Mouse (Mus musculus): Measurements from ENCODE around the gene Slc30a2.
A peak's percentile ranks its signal among the peaks of the same experiment; 100 is the strongest.
"Not testable (repeated sequence)": the region's sequence is repeated elsewhere in the genome, so short reads cannot be mapped to it uniquely, and the experiment has no call there.

The Slc30a2 gene

DNA sequence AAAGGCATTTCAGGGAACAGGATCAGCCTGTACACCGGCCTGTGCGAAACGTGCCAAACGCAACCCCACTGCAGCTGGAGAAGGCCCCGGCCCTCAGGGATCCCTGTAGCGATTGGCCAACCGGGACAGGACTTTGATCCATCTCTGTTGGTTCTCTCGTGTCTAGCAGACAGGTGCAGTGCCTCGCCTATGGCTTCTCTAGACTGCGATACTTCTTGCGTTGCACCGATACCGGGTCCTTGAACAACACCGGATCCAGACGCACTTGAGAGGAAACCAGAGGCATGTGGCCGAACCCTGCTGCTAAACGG, 14.4 kb downstream of the Slc30a2 start:
- no peak for DNase-seq (ENCODE audit: low read depth, low spot score)

DNA sequence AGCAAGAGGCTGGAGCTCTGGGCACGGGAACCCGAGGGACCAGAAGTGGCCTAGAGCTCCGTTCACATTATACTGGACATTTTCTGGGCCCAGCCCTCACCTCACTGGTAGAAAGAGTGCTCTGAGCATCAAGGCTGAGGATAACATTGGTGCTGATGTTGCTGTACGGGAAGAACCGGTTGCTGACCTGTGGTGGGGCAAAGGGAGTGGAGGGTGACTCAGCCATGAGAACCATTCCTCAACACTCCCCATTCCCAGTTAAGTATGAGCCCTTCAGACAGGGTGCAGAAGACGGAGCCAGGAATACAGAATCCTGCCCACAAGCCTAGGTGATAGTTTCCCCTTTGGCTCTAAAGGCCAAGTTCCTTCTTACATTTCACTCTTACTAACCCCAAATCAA, 16.7 kb downstream of the Slc30a2 start:
- DNase-seq (ENCODE audit: low read depth, low spot score) = no peak

DNA sequence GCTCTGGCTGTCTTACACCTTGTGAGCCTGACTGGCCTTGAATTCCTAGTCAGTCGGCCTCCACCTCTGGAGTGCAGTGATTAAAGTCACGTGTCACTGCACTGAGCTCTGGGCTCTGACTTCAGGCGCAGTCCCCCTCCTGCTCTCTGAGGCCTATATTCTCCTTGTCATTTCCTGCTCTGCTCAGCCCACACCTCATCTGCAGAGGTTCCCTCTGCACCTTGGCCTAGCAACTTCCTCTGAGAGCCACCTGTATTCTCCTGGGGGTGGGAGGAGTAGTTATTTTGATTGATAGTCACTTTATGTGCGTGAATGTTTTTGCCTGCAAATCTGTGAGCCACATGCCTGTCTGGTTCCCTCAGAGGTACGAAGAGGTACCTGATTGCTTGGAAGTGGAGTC, 18.2 kb downstream of the Slc30a2 start:
- DNase-seq (ENCODE audit: low read depth, low spot score) = no peak

DNA sequence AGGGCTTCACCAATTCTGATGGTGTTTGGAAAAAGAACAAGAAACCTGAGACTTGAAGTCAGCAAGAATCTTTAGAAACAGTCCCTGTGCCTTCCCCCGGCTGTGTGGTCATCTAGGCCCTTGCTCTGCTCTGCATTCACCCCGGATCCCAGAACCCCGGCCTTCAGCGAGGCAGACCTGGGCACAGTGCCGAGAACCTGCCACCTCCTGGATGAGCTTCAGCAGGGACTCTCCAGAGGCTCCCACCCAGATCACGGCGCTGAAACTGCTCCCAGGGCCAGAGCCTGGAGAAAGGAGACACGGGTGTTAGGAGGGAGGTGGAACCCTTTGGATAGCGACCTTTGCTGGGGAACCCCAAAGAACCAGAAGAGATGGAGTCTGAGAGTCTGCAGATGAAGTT, 19.1 kb downstream of the Slc30a2 start:
- no peak for DNase-seq (ENCODE audit: low read depth, low spot score)

DNA sequence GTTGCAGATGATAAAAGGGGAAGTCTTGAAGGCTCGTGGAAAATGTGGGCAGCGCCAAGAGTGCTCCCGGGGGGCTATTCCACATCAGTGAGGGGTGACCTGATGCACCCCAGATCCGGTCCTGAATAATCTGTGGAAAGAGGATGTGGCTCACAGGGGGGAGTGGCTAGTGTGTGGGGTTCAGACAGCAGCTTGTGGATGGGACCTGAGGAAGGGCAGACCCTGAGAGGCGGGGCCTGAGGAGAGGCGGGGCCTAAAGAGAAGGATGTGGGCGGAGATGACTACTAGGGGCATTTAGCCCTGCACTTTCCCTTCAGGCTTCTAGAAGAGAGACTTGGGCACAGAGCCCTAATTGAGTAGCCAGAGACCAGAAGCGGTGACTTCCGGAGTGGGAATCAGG, 19.6 kb downstream of the Slc30a2 start:
- peak; percentile 53 for DNase-seq (ENCODE audit: low read depth, low spot score)

DNA sequence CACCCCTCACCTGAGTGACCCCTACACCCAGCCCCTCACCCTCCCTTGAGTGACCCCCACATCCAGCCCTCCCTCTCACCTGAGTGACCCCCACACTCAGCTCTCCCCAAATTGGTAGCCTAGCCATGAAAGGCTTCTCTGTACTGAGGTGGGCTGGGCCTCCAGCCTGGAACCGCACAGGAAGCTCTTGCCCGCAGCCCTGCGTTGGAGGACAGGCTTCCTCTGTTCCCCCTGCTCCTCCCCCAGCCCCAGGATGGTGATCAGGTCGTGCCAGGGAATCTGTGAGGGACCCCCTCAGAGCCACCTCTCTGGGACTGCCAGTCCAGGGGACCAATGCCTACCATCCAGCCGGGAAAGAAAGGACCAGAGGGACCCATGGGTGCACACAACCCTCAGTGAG, 22.3 kb downstream of the Slc30a2 start:
- no peak for DNase-seq (ENCODE audit: low read depth, low spot score)

DNA sequence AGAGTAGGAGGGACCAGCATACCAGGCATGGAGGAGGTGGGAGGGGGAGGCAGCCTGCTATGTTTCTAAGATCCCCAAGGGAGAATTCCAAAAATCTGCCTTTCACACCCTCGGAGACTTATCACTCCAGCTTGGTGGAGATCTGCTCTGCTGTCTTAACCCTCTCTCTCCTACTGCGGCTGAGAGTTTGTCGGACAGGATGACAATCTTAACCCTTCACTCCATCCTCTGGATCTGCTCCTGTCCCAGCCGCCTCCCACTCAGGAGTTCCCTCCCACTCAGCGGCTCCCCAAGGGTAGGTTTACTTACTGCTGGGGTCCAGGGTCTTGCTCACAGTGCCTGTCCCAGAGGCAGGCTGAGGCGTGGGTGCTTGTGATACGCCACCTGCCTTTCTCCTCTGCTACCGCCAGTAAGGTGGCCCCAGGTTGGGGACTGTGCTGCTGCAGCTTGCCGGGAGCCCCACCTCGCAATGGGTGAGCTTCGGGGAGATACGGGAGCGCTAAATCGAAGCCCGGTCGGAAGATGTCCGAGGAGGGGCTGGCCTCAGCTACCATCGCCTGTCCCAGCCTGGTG, 27.8 kb downstream of the Slc30a2 start:
- no peak for DNase-seq (ENCODE audit: low read depth, low spot score)

DNA sequence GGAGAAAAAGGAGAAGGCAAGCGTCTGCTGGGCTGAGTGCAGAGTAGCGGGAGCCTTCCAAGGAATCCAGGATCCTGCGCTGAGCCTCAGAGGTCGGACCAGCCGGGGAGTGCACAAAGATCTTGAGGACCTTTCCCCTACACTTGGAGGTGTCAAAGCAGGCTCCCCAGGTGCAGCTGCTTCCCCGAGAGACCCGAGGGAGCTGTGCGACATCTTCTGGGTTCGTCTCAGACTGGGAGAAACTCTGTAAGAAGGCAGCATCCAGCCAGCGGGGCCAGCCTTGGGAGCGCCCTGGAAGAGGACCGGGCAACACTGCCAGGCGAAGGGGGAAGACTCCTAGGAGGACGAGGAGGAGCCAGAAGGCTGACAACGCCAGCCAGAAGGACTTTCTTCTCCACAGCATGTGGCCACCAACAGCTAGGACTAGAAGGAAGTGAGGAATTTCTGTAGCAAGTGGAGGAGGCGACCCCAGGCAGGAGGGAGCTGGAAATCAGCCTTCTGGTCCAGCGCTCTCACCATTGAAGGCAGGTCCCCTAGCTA, 28.4 kb downstream of the Slc30a2 start:
- no peak for DNase-seq (ENCODE audit: low read depth, low spot score)

DNA sequence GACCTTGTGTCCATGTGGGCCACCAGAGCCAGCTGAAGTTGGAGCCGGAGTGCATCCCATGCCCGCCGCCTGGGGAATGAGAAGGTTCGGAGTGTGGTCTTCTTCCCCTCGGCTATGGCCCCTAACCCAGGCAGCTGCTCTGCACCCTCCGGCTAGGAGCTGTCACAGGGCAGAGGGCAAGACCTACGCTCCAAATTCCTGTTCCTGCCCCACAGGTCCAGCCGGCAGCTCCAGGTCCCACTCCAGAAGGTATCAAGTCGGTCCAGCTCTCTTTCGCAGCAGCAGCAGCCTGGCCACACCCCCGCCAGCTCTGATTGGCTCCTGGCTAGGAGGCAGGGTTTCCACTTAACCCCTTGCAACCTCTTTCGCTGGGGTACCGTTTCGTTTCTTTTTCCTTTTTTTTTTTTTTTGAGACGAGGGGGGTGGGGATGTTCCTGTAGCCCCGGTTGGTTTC, 29.3 kb downstream of the Slc30a2 start:
- peak; percentile 81 for DNase-seq (ENCODE audit: low read depth, low spot score)

DNA sequence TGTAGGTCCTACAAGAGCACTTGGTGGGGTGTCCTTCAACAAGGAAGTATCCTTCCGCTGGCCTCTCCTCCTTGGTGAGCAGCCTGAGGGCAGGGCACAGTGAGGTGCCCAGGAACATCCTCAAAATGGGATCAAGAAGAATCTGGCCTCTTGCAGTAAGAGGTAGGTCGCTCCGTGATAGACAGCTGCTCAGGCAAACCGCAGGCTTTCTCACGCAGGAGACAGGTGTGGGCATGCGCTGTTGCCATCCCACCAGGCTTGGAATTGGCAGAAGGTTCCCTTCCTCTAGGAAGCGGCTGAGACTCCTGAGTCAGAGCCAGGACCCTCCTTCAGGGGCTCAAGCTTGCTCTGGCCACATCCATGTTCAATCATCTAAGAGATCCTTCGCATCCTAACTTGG, 30.3 kb downstream of the Slc30a2 start:
- DNase-seq (ENCODE audit: low read depth, low spot score) = no peak

DNA sequence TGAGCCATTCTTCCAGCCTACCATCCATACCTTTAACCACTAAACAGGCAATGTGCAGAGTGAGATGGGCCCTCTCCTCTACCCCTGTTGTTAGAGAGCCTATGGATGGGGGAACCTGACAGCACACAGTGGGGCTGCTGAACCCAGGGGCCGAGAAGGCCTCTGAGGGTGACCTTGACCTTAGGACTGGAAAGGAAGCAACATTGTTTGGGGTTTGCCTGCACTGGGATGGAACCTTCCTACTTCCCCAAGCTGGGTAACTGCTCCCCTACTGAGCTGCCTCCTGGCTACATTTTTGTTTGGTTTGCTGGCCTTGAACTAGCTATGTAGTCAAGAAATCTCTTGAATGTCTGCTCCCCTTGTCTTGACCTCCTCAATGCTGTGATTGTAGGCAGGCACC, 31.3 kb downstream of the Slc30a2 start:
- no peak for DNase-seq (ENCODE audit: low read depth, low spot score)

DNA sequence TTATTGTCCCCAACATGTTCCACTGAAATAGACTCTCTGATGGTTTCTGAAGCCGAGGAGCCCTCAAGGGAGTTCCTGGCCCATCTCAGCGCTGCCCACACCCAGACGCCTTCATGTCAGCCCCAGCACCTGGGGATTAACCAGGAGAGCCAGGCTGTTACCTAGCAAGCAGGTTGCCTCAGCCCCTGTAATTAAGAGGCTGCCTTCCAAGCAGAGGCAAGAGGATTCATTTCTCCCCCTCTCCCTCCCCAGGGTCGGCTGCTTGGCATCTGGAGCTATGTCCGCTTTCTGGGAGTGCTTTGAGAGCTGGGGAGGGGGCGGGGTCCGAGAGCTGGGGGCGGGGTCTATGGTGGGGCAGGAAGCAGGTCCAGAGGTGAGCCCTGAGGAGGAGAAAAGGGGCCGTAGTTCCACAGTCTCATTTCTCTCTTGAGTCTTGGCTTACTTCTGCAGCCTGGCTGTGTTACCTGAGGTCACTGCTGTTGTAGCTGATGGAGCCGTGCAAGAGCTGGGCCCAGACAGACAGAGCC, 35.2 kb downstream of the Slc30a2 start:
- peak; percentile 62 for DNase-seq (ENCODE audit: low read depth, low spot score)

DNA sequence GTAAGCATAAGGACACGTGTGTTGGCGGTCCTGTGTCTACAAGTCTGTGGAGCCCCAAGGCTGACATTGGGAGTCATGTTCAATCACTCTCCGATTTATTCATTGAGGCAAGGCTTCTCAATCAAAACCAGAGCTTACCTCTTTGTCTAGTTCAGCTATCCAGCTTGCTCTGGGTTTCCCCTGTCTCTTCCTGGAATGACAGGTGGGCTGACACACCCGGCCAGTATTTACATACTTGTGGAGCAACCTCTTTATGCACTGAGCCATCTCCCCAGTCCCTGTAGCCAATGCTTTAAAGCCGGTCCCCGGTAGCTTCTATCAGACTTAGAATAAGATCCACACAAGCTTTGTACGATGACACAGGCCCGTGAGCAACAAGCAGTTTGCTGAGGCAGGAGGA, 36.5 kb downstream of the Slc30a2 start:
- peak; percentile 44 for DNase-seq (ENCODE audit: low read depth, low spot score)

DNA sequence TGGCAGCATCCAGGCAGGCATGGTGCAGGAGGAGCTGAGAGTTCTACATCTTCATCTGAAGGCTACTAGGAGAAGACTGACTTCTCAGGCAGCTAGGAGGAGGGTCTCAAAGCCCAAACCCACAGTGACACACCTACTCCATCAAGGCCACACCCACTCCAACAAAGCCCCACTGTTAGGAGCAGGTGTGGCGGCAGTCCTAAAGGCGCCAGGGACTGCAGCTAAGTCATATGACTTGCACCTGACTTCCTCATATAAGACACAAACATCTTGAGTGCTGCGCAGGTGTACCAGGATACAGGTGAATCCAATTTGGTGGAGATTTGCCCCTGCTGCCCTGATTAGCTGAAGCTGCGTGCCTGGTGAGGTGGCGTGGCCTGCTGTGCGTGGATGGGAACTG, 40.8 kb downstream of the Slc30a2 start, which contains the start of gene Extl1:
Gene Extl1, minus strand, starts transcription at position 101 of the 400 bp plus-strand sequence.
- DNase-seq (ENCODE audit: low read depth, low spot score) = not testable (repeated sequence)

DNA sequence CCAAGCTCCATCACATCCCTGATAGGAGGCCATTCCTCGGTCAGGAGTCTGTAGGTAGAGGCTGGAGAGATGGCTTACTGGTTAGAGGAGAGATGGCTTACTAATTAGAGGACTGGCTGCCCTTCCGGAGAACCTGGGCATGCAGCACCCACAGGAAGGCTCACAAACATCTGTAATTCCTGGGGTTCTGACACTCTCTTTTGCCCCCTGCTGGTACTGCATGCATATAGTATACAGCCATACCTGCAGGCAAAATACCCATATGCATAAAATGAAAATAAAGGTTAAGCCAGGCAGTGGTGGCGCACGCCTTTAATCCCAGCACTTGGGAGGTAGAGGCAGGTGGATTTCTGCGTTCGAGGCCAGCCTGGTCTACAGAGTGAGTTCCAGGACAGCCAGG, 44.3 kb downstream of the Slc30a2 start:
- no peak for DNase-seq (ENCODE audit: low read depth, low spot score)

DNA sequence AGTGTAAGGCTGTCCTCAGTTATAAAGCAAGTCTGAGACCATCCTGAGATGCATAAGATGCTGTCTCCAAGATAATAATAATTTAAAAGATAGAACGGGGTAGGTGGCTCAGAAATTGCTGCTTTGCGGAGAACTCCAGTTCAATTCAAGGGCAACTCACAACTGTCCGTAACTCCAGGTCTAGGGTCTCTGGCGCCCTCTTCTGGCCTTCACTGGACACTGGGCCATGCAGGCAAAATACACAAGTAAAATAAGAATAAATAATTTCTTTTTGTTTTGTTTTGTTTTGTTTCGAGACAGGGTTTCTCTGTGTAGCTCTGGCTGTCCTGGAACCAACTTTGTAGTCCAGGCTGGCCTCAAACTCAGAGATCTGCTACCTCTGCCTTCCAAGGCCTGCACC, 45.4 kb downstream of the Slc30a2 start:
- DNase-seq (ENCODE audit: low read depth, low spot score) = peak; percentile 88

DNA sequence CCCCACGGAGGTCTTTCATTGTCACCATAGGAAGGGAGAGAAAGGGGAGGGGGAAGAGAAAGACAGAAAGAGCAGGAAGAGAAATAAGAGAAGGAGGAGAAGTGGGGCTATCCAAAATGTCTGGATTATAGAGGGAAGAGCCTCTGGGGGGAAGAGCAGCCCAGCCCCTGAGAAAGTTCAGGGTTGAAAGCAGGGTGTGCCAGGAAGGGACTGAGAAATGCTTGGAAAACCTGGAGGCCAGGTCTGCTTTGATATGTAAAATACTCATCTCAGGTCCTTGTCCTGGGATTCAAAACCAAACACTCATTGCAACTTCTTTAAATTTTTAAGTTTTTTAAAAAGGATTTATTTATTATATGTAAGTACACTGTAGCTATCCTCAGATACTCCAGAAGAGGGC, 48.7 kb downstream of the Slc30a2 start:
- peak; percentile 56 for DNase-seq (ENCODE audit: low read depth, low spot score)

DNA sequence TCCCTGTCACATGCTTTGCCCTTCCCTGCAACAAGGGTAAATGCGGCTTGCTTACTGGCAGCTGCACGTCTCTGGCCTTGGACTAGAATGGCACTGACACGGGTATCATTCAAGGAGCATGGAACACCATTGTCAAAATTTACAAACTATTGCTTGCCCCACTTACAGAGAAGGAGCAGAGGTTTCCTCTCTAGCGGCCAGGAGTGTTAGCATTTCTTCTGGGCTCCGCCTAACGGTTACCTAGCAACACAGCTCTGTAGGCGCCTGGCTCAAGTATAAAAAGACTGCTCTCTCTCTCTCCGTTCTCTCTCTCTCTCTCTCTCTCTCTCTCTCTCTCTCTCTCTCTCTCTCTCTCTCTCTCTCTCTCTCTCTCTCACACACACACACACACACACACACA, 49.6 kb downstream of the Slc30a2 start:
- DNase-seq (ENCODE audit: low read depth, low spot score) = peak; percentile 84

DNA sequence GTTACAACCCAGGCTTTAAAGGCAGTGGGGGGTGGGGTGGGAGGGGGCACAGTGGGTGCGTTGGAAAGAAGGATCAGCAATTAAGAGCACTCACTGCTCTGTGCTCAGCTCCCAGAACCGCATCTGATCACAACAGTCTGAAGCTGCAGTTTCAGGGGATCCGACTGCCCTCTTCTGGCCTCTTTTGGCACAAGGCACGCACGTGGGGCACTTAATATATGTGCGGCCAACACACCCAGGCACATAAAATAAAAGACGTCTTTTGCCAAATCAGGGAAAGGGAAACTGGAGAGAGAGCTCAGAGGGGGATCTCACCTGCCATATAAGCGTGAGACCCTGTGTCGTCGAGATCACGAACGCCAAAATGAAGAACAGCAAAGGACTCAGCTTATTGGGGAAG, 50.0 kb downstream of the Slc30a2 start:
- DNase-seq (ENCODE audit: low read depth, low spot score) = peak; percentile 89

DNA sequence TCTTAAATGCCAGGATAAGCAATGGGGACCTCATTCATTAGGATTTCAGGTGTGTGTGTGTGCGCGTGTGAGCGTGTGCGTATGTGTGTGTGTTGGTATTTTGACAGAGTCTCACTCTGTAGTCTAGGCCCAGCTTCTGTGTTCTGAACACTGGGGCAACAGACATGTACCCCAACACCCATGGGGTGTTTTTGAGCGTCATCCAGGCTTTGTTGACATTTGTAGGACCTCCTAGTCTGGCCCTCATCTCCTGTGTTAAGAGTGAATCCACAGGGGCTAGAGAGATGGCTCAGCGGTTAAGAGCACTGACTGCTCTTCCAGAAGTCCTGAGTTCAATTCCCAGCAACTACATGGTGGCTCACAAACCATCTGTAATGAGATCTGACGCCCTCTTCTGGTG, 52.2 kb downstream of the Slc30a2 start:
- no peak for DNase-seq (ENCODE audit: low read depth, low spot score)

DNA sequence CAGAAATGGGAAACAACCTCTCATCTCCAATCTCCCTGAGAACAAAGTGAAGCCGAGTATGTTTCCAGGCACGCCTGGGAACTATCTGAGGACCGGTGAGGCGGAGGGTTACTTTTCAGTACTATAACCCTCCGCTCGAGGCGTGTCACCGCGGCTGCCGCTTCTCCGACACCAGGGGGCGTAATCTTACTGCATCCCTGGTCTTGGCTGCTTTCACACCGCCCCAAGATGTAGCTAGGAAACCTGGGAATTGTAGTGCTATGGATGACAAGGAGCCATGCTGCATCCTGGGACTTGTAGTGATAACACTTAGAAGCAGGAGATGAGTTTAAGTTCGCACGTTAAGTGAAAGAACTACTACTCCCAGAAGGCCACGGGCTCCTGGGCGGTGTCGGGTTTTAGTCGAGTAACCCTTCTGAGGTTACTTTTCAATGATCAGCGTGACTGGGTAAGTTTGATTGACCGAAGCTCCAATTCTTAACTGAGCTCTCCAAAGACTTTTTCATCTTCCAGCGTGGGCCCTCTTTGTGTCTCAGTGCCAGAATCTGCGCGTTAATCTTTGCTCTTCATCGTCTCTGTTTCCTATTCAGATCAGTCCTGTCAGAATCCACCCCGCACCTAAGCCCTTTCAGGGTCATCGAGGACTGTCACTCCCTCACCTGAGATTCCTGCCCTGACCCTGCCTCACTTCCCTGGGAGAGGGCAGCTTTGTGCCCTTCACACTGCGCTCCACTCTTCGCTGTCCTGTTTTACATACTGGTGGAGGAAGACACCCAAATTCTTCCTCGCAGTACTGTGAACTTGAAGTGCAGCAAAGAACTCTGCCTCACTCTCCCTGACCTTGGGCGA, 53.2 kb downstream of the Slc30a2 start, which contains the start of gene Pafah2:
Gene Pafah2, plus strand, starts transcription at position 344 of the 849 bp plus-strand sequence.
- DNase-seq (ENCODE audit: low read depth, low spot score) = peak; percentile 99

DNA sequence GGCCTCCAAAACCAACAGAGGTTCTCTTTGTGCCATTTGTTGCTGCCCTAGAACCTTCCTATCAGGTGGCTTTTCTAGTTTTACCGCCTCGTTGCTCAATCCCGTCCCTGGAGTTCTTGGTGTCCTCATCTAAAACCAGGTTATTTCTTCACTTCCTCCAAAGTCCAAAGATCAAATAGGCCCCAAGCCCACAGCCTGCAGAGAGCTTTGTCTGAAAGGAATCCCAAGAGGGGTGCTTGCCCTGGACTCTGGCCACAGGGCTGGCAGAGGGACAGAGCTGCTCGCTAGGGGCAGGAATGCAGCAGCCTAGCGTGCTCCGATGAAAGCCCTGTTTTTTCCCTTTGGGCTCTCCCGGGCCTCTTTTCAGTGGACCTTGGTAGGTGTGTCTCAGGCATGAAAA, 54.1 kb downstream of the Slc30a2 start:
- DNase-seq (ENCODE audit: low read depth, low spot score) = no peak

DNA sequence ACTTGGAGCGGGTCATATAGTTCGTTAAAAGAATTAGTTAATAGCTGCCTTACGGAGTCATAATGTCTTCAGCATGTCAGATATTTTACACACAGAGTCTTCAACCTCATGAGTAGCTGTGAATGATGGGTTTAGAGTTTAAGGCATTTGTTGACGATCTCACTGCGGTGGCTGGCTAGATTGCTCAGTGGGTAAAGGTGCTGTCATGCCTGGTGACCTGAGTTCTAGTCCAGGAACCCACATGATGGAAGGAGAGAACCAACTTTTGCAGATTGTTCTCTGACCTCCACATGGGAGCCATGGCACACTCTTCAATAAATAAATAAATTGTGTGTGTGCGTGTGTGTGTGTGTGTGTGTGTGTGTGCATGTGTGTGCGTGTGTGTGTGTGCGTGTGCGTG, 54.8 kb downstream of the Slc30a2 start:
- DNase-seq (ENCODE audit: low read depth, low spot score) = no peak

Data from ZHBTc4 (cell line).